Mouse (Mus musculus): Measurements from ENCODE around the gene Cacna1h. TPM values are rescaled to one million over a fixed set of nuclear protein-coding genes. Genes with fewer than 3 reads are reported as not detected.
A peak's percentile ranks its signal among the peaks of the same experiment; 100 is the strongest.

Cacna1h gene
- polyA plus RNA-seq, 1 experiment from 2014 or later, result 1.6 TPM

- Histone ChIP-seq H3K4me1 (no peaks in the 10 kb centered on the region), H3K27ac (no peak overlapping the region), H3K36me3 (no peaks in the 10 kb centered on the region), H3K4me2 (no peak overlapping the region), H3K9ac (no peak overlapping the region), H3K4me3 (no peak overlapping the region), H3K9me3 (replicated peaks) (no peaks in the 10 kb centered on the region), H3K27me3 (replicated peaks) (peaks cover 12% of the 10 kb centered on the region)
- no peak for ATAC-seq
- WGBS (ENCODE audit: insufficient replicate concordance), result 45% methylated on average over 2 of the region's 2 CpGs
These were observed 72.3 kb downstream of the Cacna1h start for GRCm38 (mm10) chr17:25361291-25361690.

DNA sequence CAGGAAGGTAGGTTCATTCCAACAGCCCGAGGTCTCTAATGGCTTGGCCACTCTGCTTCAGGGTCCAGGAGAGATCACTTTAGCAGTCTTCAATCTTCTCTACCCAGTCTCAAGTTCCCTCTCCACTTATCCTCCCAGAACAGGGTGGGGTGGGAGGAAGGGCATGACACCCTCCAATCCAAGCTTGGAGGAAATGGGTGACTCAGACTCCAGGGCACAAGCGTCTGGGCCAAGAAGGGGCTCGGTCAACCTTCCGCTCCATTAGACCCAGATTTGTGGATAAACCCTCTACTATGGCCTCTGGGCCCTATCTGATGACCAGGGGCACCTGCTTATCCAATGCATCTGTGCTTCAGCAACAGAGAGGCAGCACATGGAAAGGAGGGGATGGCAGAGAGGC lies 88.1 kb downstream of the Cacna1h start, which contains the start of gene Tpsab1:
Tpsab1 (minus strand) TSS at position 101 of the 400 bp plus-strand sequence.
- H3K4me2 ChIP-seq, result no peak within 1 kb of the TSS
- no peaks in the 10 kb centered on the region for H3K36me3 ChIP-seq
- no peak within 1 kb of the TSS for H3K9ac ChIP-seq
- WGBS (ENCODE audit: insufficient replicate concordance), result 66% methylated on average over 4 of the region's 4 CpGs
- H3K4me3 ChIP-seq, result no peak within 1 kb of the TSS
- ATAC-seq, result no peak
- H3K27ac ChIP-seq, result no peak within 1 kb of the TSS
- H3K9me3 ChIP-seq (replicated peaks), result no peaks in the 10 kb centered on the region
- no peaks in the 10 kb centered on the region; the same call in 1 of the 2 replicates for H3K27me3 ChIP-seq (replicated peaks)
- H3K4me1 ChIP-seq, result 0 out of 2 replicates have a peak, but pooled peaks cover 4% of the 10 kb centered on the region

DNA sequence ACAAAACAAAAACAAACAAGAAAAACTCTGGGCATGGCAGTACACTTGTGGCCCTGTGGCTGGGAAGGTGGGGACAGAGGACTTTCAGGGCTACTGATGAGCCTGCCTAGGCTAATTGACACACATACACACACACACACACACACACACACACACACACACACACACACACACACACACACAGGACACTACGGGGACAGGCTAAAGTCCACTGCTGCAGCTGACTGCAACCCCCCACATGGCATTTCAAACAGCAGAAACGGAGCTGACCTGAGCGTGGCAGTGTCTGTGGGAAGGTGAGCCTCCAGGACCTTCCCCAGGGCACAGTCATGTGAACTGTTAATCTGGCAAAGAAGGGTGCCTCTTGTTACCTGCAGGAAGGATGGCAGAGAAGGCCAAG lies 92.1 kb downstream of the Cacna1h start:
- H3K27ac ChIP-seq, result 0 out of 2 replicates have a peak overlapping the region, but pooled peaks have one; percentile 25
- H3K9me3 ChIP-seq (replicated peaks), result no peaks in the 10 kb centered on the region
- 0 out of 2 replicates have a peak, but pooled peaks cover 4% of the 10 kb centered on the region for H3K4me1 ChIP-seq
- no peak overlapping the region for H3K4me3 ChIP-seq
- peak; percentile 31; the same call in 1 of the 2 replicates for ATAC-seq
- H3K9ac ChIP-seq, result no peak overlapping the region
- 0 out of 2 replicates have a peak, but pooled peaks cover 2% of the 10 kb centered on the region for H3K27me3 ChIP-seq (replicated peaks)
- WGBS (ENCODE audit: insufficient replicate concordance), result 50% methylated on average over 3 of the region's 3 CpGs
- no peak overlapping the region for H3K4me2 ChIP-seq
- no peaks in the 10 kb centered on the region for H3K36me3 ChIP-seq

GRCm38 (mm10) chr17:25340003-25340402 lies 93.6 kb downstream of the Cacna1h start:
- no peak for ATAC-seq
- 0 out of 2 replicates have a peak, but pooled peaks cover 4% of the 10 kb centered on the region for H3K4me1 ChIP-seq
- peaks cover 3% of the 10 kb centered on the region; the same call in 1 of the 2 replicates for H3K27me3 ChIP-seq (replicated peaks)
- no peak overlapping the region for H3K4me3 ChIP-seq
- no peak overlapping the region for H3K9ac ChIP-seq
- no peak overlapping the region for H3K4me2 ChIP-seq
- H3K9me3 ChIP-seq (replicated peaks), result no peaks in the 10 kb centered on the region
- WGBS (ENCODE audit: insufficient replicate concordance), result 66% methylated on average over 6 of the region's 6 CpGs
- H3K36me3 ChIP-seq, result no peaks in the 10 kb centered on the region
- H3K27ac ChIP-seq, result no peak overlapping the region

DNA sequence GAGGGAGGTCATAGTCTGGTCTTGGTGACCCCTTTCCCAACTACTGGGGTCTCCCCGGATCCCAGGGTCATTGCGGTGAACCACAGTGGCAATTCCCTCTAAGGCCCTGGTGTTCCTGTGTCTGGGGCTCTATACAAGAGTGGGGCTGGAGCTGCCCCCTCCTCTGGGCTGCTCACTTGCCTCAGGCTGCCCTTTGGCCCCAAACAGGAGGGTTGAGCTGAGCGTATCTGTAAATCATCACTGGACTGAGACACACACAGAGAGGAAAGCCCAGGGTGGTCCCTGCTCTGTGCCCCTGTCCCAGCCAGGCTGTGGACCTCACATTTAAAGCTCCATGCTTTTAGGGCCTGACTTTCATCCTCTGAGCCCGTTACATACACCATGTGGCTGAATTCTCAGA lies 95.4 kb downstream of the Cacna1h start:
- Histone ChIP-seq H3K9ac (no peak overlapping the region), H3K4me2 (no peak overlapping the region), H3K27me3 (replicated peaks) (peaks cover 12% of the 10 kb centered on the region), H3K4me3 (no peak overlapping the region), H3K27ac (peak overlapping the region; percentile 62), H3K4me1 (0 out of 2 replicates have a peak, but pooled peaks cover 4% of the 10 kb centered on the region), H3K36me3 (no peaks in the 10 kb centered on the region), H3K9me3 (replicated peaks) (no peaks in the 10 kb centered on the region)
- WGBS (ENCODE audit: insufficient replicate concordance), result 53% methylated on average over 4 of the region's 4 CpGs
- peak; percentile 33; the same call in 1 of the 2 replicates for ATAC-seq

- H3K9me3 ChIP-seq (replicated peaks), result no peaks in the 10 kb centered on the region
- no peak overlapping the region for H3K4me3 ChIP-seq
- H3K4me1 ChIP-seq, result no peaks in the 10 kb centered on the region
- H3K27me3 ChIP-seq (replicated peaks), result peaks cover 33% of the 10 kb centered on the region
- 4% methylated on average over 8 of the region's 8 CpGs for WGBS (ENCODE audit: insufficient replicate concordance)
- H3K27ac ChIP-seq, result no peak overlapping the region
- no peak for ATAC-seq
- no peak overlapping the region for H3K9ac ChIP-seq
- no peak overlapping the region for H3K4me2 ChIP-seq
- H3K36me3 ChIP-seq, result no peaks in the 10 kb centered on the region
These were observed 99.6 kb downstream of the Cacna1h start for GRCm38 (mm10) chr17:25333943-25334342.

DNA sequence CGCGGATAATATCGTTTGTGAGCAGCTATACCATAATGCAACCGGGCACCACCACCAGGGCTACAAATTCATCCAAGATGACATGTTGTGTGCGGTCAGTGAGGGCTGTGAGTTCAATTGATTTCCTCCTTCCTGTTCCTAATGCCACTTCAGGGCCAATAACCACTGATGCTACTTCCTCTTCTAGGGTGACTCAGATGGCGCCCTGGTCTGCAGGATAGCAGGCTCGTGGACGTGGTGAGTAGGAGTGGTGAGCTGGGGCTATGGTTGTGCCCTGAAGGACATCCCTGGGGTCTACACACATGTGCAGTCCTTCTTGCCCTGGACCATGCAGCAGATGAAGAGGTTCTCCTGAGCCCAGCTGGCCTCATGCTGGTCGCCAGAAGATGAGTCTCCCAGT lies 101.3 kb downstream of the Cacna1h start:
- H3K36me3 ChIP-seq, result no peaks in the 10 kb centered on the region
- no peak for ATAC-seq

More for the DNA sequence above, 101.3 kb downstream of the Cacna1h start:
- no peak overlapping the region for H3K27ac ChIP-seq
- no peaks in the 10 kb centered on the region for H3K9me3 ChIP-seq (replicated peaks)
- H3K4me2 ChIP-seq, result no peak overlapping the region
- H3K4me1 ChIP-seq, result no peaks in the 10 kb centered on the region
- H3K27me3 ChIP-seq (replicated peaks), result peaks cover 36% of the 10 kb centered on the region
- no peak overlapping the region for H3K9ac ChIP-seq
- WGBS (ENCODE audit: insufficient replicate concordance), result 38% methylated on average over 9 of the region's 9 CpGs
- H3K4me3 ChIP-seq, result no peak overlapping the region

Other genes with a start within 250 kb of the Cacna1h start
- 28.8 and 32.1 TPM in 2 replicates for gene BC003965, start 249.2 kb downstream of the Cacna1h start, polyA plus RNA-seq (2016; fragmentation: Nextera tagmentation; extraction: Ambion mirVana)
- gene Unkl, start 245.4 kb downstream of the Cacna1h start, polyA plus RNA-seq (2016; fragmentation: Nextera tagmentation; extraction: Ambion mirVana), result 15.0 and 17.7 TPM in 2 replicates
- gene Gnptg, start 193.7 kb downstream of the Cacna1h start, polyA plus RNA-seq (2016; fragmentation: Nextera tagmentation; extraction: Ambion mirVana), result 22.2 and 24.4 TPM in 2 replicates
- gene Tsr3, start 193.6 kb downstream of the Cacna1h start, polyA plus RNA-seq (2016; fragmentation: Nextera tagmentation; extraction: Ambion mirVana), result 32.6 and 33.3 TPM in 2 replicates
- gene Baiap3, start 177.4 kb downstream of the Cacna1h start, polyA plus RNA-seq (2016; fragmentation: Nextera tagmentation; extraction: Ambion mirVana), result 0.30 and 0.44 TPM in 2 replicates
- 437 and 442 TPM in 2 replicates for gene Ube2i, start 159.2 kb downstream of the Cacna1h start, polyA plus RNA-seq (2016; fragmentation: Nextera tagmentation; extraction: Ambion mirVana)
- not detected in 2 replicates for gene Prss34, start 135.4 kb downstream of the Cacna1h start, polyA plus RNA-seq (2016; fragmentation: Nextera tagmentation; extraction: Ambion mirVana)
- not detected in 2 replicates for gene Prss28, start 125.1 kb downstream of the Cacna1h start, polyA plus RNA-seq (2016; fragmentation: Nextera tagmentation; extraction: Ambion mirVana)
- gene Prss29, start 115.1 kb downstream of the Cacna1h start, polyA plus RNA-seq (2016; fragmentation: Nextera tagmentation; extraction: Ambion mirVana), result not detected in 2 replicates
- not detected in 2 replicates for gene Tpsab1, start 88.2 kb downstream of the Cacna1h start, polyA plus RNA-seq (2016; fragmentation: Nextera tagmentation; extraction: Ambion mirVana)
- 0.29 TPM in 1 of 2 replicates, not detected in the other for gene Tpsb2, start 67.5 kb downstream of the Cacna1h start, polyA plus RNA-seq (2016; fragmentation: Nextera tagmentation; extraction: Ambion mirVana)
- gene Tpsg1, start 64.5 kb downstream of the Cacna1h start, polyA plus RNA-seq (2016; fragmentation: Nextera tagmentation; extraction: Ambion mirVana), result 0.42 and 0.69 TPM in 2 replicates
- gene Tekt4, start 20.8 kb upstream of the Cacna1h start, polyA plus RNA-seq (2016; fragmentation: Nextera tagmentation; extraction: Ambion mirVana), result not detected in 2 replicates
- 0.10 TPM in 1 of 2 replicates, not detected in the other for gene Sstr5, start 63.5 kb upstream of the Cacna1h start, polyA plus RNA-seq (2016; fragmentation: Nextera tagmentation; extraction: Ambion mirVana)
- 0.52 and 0.65 TPM in 2 replicates for gene Sox8, start 136.9 kb upstream of the Cacna1h start, polyA plus RNA-seq (2016; fragmentation: Nextera tagmentation; extraction: Ambion mirVana)
- gene Lmf1, start 145.3 kb upstream of the Cacna1h start, polyA plus RNA-seq (2016; fragmentation: Nextera tagmentation; extraction: Ambion mirVana), result 14.4 and 15.0 TPM in 2 replicates